Mouse (Mus musculus) forelimb bud, embryonic 11.5 days (tissue): Measurements from ENCODE around the gene Vgll1.

Experiments used
- DNase-seq: peaks from one replicate; pipeline ENCODE4 v3.0.0-alpha.2; 2012; ENCODE audit warnings: low read depth, low spot score

Gene Vgll1

GRCm38 (mm10) chrX:57087806-57088205 lies at the start of gene Vgll1:
TSS of gene Vgll1 (plus strand) at chrX:57088106.
- no peak for DNase-seq

GRCm38 (mm10) chrX:57042774-57043173 lies 45.1 kb upstream of the Vgll1 start, which contains the start of gene Brs3:
TSS of gene Brs3 (plus strand) at chrX:57043074.
- DNase-seq = no peak

- DNase-seq = no peak
These were observed 44.0 kb upstream of the Vgll1 start for GRCm38 (mm10) chrX:57043869-57044268.

GRCm38 (mm10) chrX:57052848-57053173 lies 35.1 kb upstream of the Vgll1 start:
- no peak for DNase-seq

- DNase-seq = peak; percentile 78
These were observed 34.5 kb upstream of the Vgll1 start, which contains the start of gene Htatsf1 for GRCm38 (mm10) chrX:57053174-57053992. TSS of gene Htatsf1 (plus strand) at chrX:57053583.

GRCm38 (mm10) chrX:57053993-57054385 lies 33.9 kb upstream of the Vgll1 start:
- peak; percentile 0 for DNase-seq

- no peak for DNase-seq
These were observed 6.4 kb upstream of the Vgll1 start for GRCm38 (mm10) chrX:57081496-57081895.

- DNase-seq = no peak
These were observed 15.5 kb downstream of the Vgll1 start for GRCm38 (mm10) chrX:57103415-57103814.

GRCm38 (mm10) chrX:57106956-57107355 lies 19.1 kb downstream of the Vgll1 start:
- DNase-seq = no peak

- no peak for DNase-seq
These were observed 30.2 kb downstream of the Vgll1 start for GRCm38 (mm10) chrX:57118143-57118542.

- no peak for DNase-seq
These were observed 32.9 kb downstream of the Vgll1 start for GRCm38 (mm10) chrX:57120768-57121167.

- no peak for DNase-seq
These were observed 42.7 kb downstream of the Vgll1 start for GRCm38 (mm10) chrX:57130633-57131032.

GRCm38 (mm10) chrX:57137627-57138026 lies 49.7 kb downstream of the Vgll1 start:
- DNase-seq = no peak

GRCm38 (mm10) chrX:57153520-57153919 lies 65.6 kb downstream of the Vgll1 start:
- no peak for DNase-seq
